Mouse (Mus musculus): Measurements from ENCODE around the gene Scn8a. TPM values are rescaled to one million over a fixed set of nuclear protein-coding genes. Genes with fewer than 3 reads are reported as not detected.
A peak's percentile ranks its signal among the peaks of the same experiment; 100 is the strongest.

The Scn8a gene
- polyA plus RNA-seq, 1 experiment from 2014 or later = 11.6 TPM

GRCm38 (mm10) chr15:100905006-100905405 lies 35.3 kb downstream of the Scn8a start:
- Histone ChIP-seq H3K36me3 (ENCODE audit: control insufficient read depth, insufficient read depth, low read length) (no peaks in the 10 kb centered on the region), H3K27ac (ENCODE audit: low read depth, low read length) (no peak overlapping the region), H3K4me3 (ENCODE audit: low read depth, low read length) (no peak overlapping the region), H3K9ac (ENCODE audit: low read length) (no peak overlapping the region), H3K4me2 (no peak overlapping the region), H3K9me3 (ENCODE audit: control insufficient read depth, low read length) (no peaks in the 10 kb centered on the region), H3K27me3 (ENCODE audit: control insufficient read depth, insufficient read depth, low read length) (no peaks in the 10 kb centered on the region), H3K4me1 (ENCODE audit: control insufficient read depth, insufficient read depth, low read length) (peaks cover 9% of the 10 kb centered on the region)
- 35% methylated on average over 2 of the region's 2 CpGs for WGBS
- DNase-seq (ENCODE audit: low spot score, missing footprints) (no peak), ATAC-seq (ENCODE audit: low FRiP score) (no peak)

- H3K9ac ChIP-seq (ENCODE audit: low read length) = no peak overlapping the region
- WGBS = 90% methylated on average over 8 of the region's 8 CpGs
- H3K27me3 ChIP-seq (ENCODE audit: control insufficient read depth, insufficient read depth, low read length) = no peaks in the 10 kb centered on the region
- peaks cover 16% of the 10 kb centered on the region for H3K4me1 ChIP-seq (ENCODE audit: control insufficient read depth, insufficient read depth, low read length)
- ATAC-seq (ENCODE audit: low FRiP score) (no peak), DNase-seq (ENCODE audit: low spot score, missing footprints) (no peak)
- H3K36me3 ChIP-seq (ENCODE audit: control insufficient read depth, insufficient read depth, low read length) = no peaks in the 10 kb centered on the region
- H3K9me3 ChIP-seq (ENCODE audit: control insufficient read depth, low read length) = no peaks in the 10 kb centered on the region
- H3K27ac ChIP-seq (ENCODE audit: low read depth, low read length) = no peak overlapping the region
- no peak overlapping the region for H3K4me2 ChIP-seq
- H3K4me3 ChIP-seq (ENCODE audit: low read depth, low read length) = no peak overlapping the region
Measured at GRCm38 (mm10) chr15:100905751-100906150, 36.1 kb downstream of the Scn8a start.

DNA sequence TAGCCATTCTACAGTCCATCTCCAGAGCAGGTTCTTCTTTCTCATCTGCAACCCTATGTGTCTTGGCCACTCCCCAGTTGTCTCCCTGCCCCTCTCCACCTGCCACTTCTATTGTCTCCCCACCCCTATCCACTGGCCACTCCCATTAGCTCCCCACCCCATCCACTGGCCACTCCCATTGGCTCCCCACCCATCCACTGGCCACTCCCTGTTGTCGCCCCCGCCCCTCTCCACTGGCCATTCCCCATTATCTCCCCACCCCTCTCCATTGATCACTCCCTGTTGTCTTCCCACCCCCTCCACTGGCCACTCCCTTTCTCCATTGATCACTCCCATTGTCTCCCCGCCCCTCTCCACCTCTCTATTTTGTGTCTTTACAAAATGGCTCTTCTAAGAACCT lies 39.2 kb downstream of the Scn8a start:
- ATAC-seq (ENCODE audit: low FRiP score) (peak; percentile 54), DNase-seq (ENCODE audit: low spot score, missing footprints) (no peak)
- Histone ChIP-seq H3K9me3 (ENCODE audit: control insufficient read depth, low read length) (no peaks in the 10 kb centered on the region), H3K9ac (ENCODE audit: low read length) (no peak overlapping the region), H3K27ac (ENCODE audit: low read depth, low read length) (peak overlapping the region; percentile 82), H3K4me3 (ENCODE audit: low read depth, low read length) (no peak overlapping the region), H3K4me1 (ENCODE audit: control insufficient read depth, insufficient read depth, low read length) (peaks cover 18% of the 10 kb centered on the region), H3K36me3 (ENCODE audit: control insufficient read depth, insufficient read depth, low read length) (no peaks in the 10 kb centered on the region), H3K4me2 (no peak overlapping the region), H3K27me3 (ENCODE audit: control insufficient read depth, insufficient read depth, low read length) (no peaks in the 10 kb centered on the region)
- WGBS = 43% methylated on average over 3 of the region's 3 CpGs

- no peak overlapping the region for H3K4me3 ChIP-seq (ENCODE audit: low read depth, low read length)
- H3K4me2 ChIP-seq = no peak overlapping the region
- ATAC-seq (ENCODE audit: low FRiP score) = peak; percentile 66
- H3K36me3 ChIP-seq (ENCODE audit: control insufficient read depth, insufficient read depth, low read length) = no peaks in the 10 kb centered on the region
- peak; percentile 93 for DNase-seq (ENCODE audit: low spot score, missing footprints)
- H3K9me3 ChIP-seq (ENCODE audit: control insufficient read depth, low read length) = no peaks in the 10 kb centered on the region
- 13% methylated on average over 3 of the region's 3 CpGs for WGBS
- no peak overlapping the region for H3K9ac ChIP-seq (ENCODE audit: low read length)
- H3K27ac ChIP-seq (ENCODE audit: low read depth, low read length) = peak overlapping the region; percentile 82
- peaks cover 18% of the 10 kb centered on the region for H3K4me1 ChIP-seq (ENCODE audit: control insufficient read depth, insufficient read depth, low read length)
- H3K27me3 ChIP-seq (ENCODE audit: control insufficient read depth, insufficient read depth, low read length) = no peaks in the 10 kb centered on the region
Measured at GRCm38 (mm10) chr15:100909734-100910163, 40.1 kb downstream of the Scn8a start.

- H3K4me3 ChIP-seq (ENCODE audit: low read depth, low read length) = no peak overlapping the region
- peak overlapping the region; percentile 82 for H3K27ac ChIP-seq (ENCODE audit: low read depth, low read length)
- no peaks in the 10 kb centered on the region for H3K9me3 ChIP-seq (ENCODE audit: control insufficient read depth, low read length)
- no peak overlapping the region for H3K4me2 ChIP-seq
- H3K9ac ChIP-seq (ENCODE audit: low read length) = no peak overlapping the region
- H3K4me1 ChIP-seq (ENCODE audit: control insufficient read depth, insufficient read depth, low read length) = peaks cover 18% of the 10 kb centered on the region
- H3K36me3 ChIP-seq (ENCODE audit: control insufficient read depth, insufficient read depth, low read length) = no peaks in the 10 kb centered on the region
- ATAC-seq (ENCODE audit: low FRiP score) (no peak), DNase-seq (ENCODE audit: low spot score, missing footprints) (no peak)
- no peaks in the 10 kb centered on the region for H3K27me3 ChIP-seq (ENCODE audit: control insufficient read depth, insufficient read depth, low read length)
- WGBS = 52% methylated on average over 10 of the region's 10 CpGs
Measured at GRCm38 (mm10) chr15:100910381-100910841, 40.8 kb downstream of the Scn8a start.

- Histone ChIP-seq H3K4me2 (no peak overlapping the region), H3K4me1 (ENCODE audit: control insufficient read depth, insufficient read depth, low read length) (peaks cover 18% of the 10 kb centered on the region), H3K9ac (ENCODE audit: low read length) (no peak overlapping the region), H3K9me3 (ENCODE audit: control insufficient read depth, low read length) (no peaks in the 10 kb centered on the region), H3K4me3 (ENCODE audit: low read depth, low read length) (no peak overlapping the region), H3K36me3 (ENCODE audit: control insufficient read depth, insufficient read depth, low read length) (no peaks in the 10 kb centered on the region), H3K27me3 (ENCODE audit: control insufficient read depth, insufficient read depth, low read length) (no peaks in the 10 kb centered on the region), H3K27ac (ENCODE audit: low read depth, low read length) (no peak overlapping the region)
- DNase-seq (ENCODE audit: low spot score, missing footprints) (no peak), ATAC-seq (ENCODE audit: low FRiP score) (no peak)
- 85% methylated on average over 3 of the region's 3 CpGs for WGBS
Measured at GRCm38 (mm10) chr15:100912676-100913266, 43.1 kb downstream of the Scn8a start.

- H3K27ac ChIP-seq (ENCODE audit: low read depth, low read length) = no peak overlapping the region
- H3K4me2 ChIP-seq = peak overlapping the region; percentile 32
- H3K27me3 ChIP-seq (ENCODE audit: control insufficient read depth, insufficient read depth, low read length) = no peaks in the 10 kb centered on the region
- ATAC-seq (ENCODE audit: low FRiP score) = peak; percentile 36; the same call in 1 of the 2 replicates
- DNase-seq (ENCODE audit: low spot score, missing footprints) = no peak
- H3K4me1 ChIP-seq (ENCODE audit: control insufficient read depth, insufficient read depth, low read length) = peaks cover 19% of the 10 kb centered on the region
- H3K9ac ChIP-seq (ENCODE audit: low read length) = no peak overlapping the region
- H3K36me3 ChIP-seq (ENCODE audit: control insufficient read depth, insufficient read depth, low read length) = no peaks in the 10 kb centered on the region
- no peak overlapping the region for H3K4me3 ChIP-seq (ENCODE audit: low read depth, low read length)
- WGBS = 7% methylated on average over 24 of the region's 24 CpGs
- no peaks in the 10 kb centered on the region for H3K9me3 ChIP-seq (ENCODE audit: control insufficient read depth, low read length)
Measured at GRCm38 (mm10) chr15:100914734-100915242, 45.1 kb downstream of the Scn8a start.

GRCm38 (mm10) chr15:100918046-100918445 lies 48.4 kb downstream of the Scn8a start:
- no peak overlapping the region for H3K4me3 ChIP-seq (ENCODE audit: low read depth, low read length)
- WGBS = 56% methylated on average over 4 of the region's 4 CpGs
- no peaks in the 10 kb centered on the region for H3K9me3 ChIP-seq (ENCODE audit: control insufficient read depth, low read length)
- H3K36me3 ChIP-seq (ENCODE audit: control insufficient read depth, insufficient read depth, low read length) = no peaks in the 10 kb centered on the region
- H3K27ac ChIP-seq (ENCODE audit: low read depth, low read length) = no peak overlapping the region
- DNase-seq (ENCODE audit: low spot score, missing footprints) (peak; percentile 85), ATAC-seq (ENCODE audit: low FRiP score) (no peak)
- H3K27me3 ChIP-seq (ENCODE audit: control insufficient read depth, insufficient read depth, low read length) = no peaks in the 10 kb centered on the region
- no peak overlapping the region for H3K4me2 ChIP-seq
- peaks cover 9% of the 10 kb centered on the region for H3K4me1 ChIP-seq (ENCODE audit: control insufficient read depth, insufficient read depth, low read length)
- H3K9ac ChIP-seq (ENCODE audit: low read length) = no peak overlapping the region

- no peak overlapping the region for H3K4me3 ChIP-seq (ENCODE audit: low read depth, low read length)
- H3K4me1 ChIP-seq (ENCODE audit: control insufficient read depth, insufficient read depth, low read length) = peaks cover 16% of the 10 kb centered on the region
- no peak for DNase-seq (ENCODE audit: low spot score, missing footprints)
- ATAC-seq (ENCODE audit: low FRiP score) = no peak
- no peaks in the 10 kb centered on the region for H3K27me3 ChIP-seq (ENCODE audit: control insufficient read depth, insufficient read depth, low read length)
- WGBS = 95% methylated on average over 11 of the region's 11 CpGs
- no peak overlapping the region for H3K4me2 ChIP-seq
- H3K36me3 ChIP-seq (ENCODE audit: control insufficient read depth, insufficient read depth, low read length) = no peaks in the 10 kb centered on the region
- no peak overlapping the region for H3K27ac ChIP-seq (ENCODE audit: low read depth, low read length)
- no peaks in the 10 kb centered on the region for H3K9me3 ChIP-seq (ENCODE audit: control insufficient read depth, low read length)
- H3K9ac ChIP-seq (ENCODE audit: low read length) = no peak overlapping the region
Measured at GRCm38 (mm10) chr15:100922210-100922609, 52.6 kb downstream of the Scn8a start.
